Mouse (Mus musculus) testis, postnatal 10 days (tissue): ENCODE results near the gene Fbxo36.

Experiments used
- DNase-seq: peaks from one replicate; pipeline ENCODE4 v3.0.0; 2021; ENCODE audit warnings: low spot score

Gene Fbxo36

GRCm38 (mm10) chr1:84947390-84947789, 107.7 kb downstream of the Fbxo36 start:
- no peak for DNase-seq
